Mouse (Mus musculus) MEL-GATA-1-ER (cell line): Measurements from ENCODE around the gene Fmo6.

Experiments
- DNase-seq: peaks from one replicate; pipeline ENCODE4 v3.0.0-alpha.2; 2012; ENCODE audit warnings: low read depth; ENCODE audit errors: extremely low read depth

The Fmo6 gene

GRCm38 (mm10) chr1:162914932-162915556 is 22.3 kb downstream of the Fmo6 start:
- DNase-seq, result no peak

DNA sequence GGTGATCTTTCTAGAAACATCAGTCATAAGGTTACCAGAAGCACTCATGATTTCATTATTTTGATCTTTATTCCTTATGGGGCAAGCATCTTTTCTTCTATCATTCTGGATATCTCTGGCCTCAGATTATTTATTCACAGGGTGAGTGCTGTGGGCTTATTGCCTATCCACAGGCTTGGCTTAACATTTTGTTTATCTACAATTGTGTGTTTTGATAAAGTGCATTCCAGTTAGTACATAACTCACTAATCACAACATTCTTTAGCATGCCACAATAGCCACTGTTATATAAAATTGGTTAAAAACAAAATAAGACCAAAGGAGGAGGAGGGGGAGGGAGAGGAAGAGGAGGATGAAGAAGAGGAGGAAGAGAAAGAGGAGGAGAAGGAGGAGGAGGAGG is 25.2 kb downstream of the Fmo6 start:
- no peak for DNase-seq

GRCm38 (mm10) chr1:162901879-162902278 is 35.4 kb downstream of the Fmo6 start:
- DNase-seq, result no peak

DNA sequence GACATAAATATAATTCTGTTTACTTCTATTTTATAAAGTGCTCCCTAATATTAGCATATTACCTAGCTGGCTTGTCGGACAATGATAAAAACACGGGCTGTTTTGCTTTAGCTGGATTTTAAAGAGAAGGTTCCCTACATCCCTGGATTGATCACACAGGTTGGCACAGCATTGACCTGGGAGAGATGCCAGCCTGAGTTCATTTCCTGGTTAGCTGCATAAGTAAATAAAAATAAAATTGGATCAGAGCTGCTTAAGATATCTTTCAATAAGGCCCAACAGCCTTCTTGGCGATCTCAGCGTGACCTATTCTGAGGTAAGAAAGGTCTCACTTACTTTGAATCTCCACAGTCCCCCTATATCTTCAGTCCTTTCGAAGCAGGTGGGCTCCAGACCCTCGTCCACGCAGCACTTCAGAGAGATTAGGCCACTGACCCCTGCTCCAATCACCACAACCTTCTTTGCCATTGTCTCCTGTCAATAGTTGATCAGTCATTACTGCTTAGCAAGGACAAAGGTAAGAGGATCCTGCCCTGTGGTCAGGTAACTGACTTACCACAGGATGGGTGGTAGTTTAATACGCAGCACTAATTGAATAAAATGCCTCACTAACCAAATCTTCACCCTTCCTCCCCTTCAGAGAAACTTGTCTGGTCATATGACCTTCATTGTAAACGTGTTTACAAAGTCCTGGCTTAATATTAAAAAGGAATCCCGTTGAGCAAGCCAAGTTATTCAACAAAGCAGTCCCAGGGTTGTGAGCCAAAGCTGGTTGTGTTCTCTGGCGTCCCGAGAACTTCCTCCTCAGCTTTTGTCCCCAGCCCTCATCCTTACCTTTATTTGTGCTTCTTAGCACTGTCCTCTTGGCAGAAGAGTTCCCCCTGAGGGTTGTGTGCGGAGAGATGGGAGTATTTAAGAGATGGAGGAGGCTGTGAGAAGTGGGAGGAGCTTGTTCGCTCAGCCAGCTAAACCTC is 39.2 kb downstream of the Fmo6 start, which contains the start of gene Fmo2:
Gene Fmo2 (minus strand): TSS at position 889 of the 974 bp plus-strand sequence.
- DNase-seq, result no peak

- DNase-seq, result peak; percentile 25
Observed at GRCm38 (mm10) chr1:162895900-162896299, 41.4 kb downstream of the Fmo6 start.

- no peak for DNase-seq
Observed at GRCm38 (mm10) chr1:162893014-162893413, 44.3 kb downstream of the Fmo6 start.

DNA sequence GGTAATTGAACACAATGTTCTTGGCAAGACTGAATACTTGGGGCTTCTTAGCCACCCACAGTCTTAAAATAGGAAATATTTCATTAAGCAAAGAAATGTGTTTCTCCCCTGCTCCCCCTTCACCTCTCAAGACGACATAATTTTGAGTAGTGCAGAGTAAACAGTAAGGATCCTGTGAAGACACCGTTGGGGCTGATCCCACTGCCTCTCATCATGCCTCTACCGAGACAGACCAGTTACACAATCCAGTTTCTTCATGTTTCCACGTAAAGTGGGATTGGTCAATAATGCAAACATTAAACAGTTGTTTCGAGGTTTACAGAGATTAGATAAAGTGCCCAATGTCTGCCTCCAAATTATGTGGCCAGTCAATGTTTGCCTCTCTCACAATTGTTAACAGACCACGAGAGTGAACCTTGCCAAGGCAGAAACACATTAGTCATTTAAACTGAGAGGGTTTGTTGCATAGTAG is 45.3 kb downstream of the Fmo6 start:
- no peak for DNase-seq

DNA sequence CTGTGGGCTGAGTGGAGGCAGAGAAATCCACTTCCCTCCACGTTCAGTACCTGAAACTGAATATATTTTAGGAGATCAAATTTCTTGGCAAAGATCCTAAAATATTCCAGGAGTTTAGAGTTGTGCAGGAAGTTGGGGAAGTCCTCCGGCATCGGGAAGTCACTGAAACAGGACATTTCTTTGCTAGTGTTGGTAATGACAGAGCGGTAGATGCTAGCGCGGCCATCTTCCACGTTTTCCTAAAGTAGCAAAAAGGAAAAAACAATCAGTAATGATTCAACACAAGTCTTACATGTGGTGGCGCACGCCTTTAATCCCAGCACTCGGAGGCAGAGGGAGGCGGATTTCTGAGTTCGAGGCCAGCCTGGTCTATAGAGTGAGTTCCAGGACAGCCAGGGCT is 48.7 kb downstream of the Fmo6 start:
- DNase-seq, result no peak

DNA sequence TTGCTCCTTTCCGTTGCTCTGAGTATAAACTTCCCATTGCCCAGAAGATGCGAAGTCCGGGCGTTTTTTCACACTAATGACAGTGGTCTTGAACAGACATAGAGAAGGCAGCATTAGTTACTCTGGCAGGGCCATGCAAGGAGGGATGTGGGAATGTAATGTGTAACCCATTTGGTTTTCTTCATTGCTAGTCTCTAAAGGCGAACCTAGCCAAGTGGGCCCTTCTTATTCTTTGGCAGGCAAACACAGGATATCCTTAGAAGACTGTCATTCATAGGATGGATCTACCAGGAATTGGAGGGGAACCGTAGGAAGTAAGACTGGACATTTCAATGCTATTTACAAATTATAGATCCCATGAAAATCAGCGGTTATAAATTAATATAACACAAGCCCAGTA is 49.7 kb downstream of the Fmo6 start:
- DNase-seq, result no peak

DNA sequence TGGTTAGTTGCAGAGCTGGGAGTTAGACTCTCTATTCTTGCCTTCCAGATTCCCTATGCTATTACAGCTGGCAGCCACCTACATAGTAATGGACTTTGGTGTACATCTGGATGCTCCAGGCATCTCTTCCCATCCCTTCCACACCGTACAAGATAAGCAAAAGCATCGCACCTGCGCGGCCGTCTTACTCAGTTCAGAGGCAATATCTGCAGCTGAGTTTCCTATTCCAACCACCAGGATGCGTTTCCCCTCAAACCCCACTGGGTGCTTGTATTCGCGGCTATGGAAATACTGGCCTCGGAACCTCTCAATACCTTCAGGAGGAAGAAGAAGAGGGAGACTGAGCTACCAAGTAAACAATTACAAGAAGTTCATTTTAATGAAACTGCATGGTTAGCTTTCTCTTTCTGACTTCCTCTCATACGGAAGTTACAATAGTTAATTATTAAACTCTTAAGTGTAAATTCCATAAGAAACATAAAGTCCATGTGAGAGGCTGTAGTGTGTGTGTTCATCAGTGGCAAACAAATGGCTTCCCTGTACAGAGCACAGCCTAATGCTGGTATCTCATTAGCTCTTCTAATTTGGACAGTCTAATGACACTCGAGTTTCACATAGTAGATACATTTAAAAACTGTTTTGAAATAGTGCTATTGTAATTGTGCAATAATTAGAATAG is 51.0 kb downstream of the Fmo6 start:
- DNase-seq, result no peak

DNA sequence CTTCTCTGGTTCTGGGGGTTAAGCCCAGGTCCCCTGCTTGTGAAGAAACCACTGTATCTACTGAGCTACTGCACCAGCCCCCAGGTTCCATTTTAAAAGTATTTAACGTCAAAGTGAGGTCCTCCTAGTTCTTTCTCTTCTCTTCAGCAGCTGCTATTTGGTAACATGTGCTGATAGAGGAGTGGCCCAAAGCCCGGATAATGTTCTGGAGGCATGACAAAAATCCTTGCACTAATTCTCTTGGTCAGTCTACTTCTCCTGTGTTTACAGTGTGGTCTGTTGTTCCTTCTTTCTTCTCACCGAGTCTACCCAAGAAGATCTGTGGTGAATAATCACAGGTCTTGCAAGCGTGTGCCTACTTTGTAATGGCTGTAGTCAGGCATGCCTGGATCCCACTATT is 54.6 kb downstream of the Fmo6 start:
- no peak for DNase-seq

DNA sequence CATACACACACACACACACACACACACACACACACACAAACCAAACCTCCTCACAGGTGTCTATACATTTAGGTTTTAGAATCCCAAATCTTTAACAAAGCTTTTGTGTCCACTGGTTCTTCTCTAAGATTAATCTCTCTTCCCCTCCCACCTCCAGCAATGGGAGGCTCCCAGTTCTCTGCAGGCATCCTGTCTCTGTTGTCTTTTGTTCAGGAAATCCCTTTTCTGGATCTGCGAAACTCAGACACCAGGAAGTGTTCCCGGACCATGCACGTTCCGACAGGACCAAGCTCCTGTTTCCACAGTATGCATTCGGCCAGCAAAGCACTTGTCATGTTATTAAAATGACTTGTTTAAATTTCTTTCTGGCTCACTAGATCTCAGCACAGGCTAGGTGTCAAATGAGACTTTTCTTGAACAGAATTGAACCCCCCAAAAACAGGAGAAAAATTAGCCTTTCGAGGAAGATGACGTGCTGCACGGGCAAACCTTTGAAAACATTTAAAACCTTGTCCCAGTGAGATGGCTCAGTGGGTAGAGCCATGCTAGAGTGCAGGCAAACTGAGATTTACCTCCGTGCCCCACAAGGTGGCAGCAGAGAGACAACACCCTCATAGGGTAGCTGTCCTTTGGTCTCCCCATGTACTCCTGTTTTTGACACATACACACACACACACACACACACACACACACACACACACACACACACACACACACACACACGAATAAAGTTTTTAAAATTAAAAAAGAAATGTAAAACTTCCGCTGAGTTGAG is 57.5 kb downstream of the Fmo6 start:
- DNase-seq, result peak; percentile 18

DNA sequence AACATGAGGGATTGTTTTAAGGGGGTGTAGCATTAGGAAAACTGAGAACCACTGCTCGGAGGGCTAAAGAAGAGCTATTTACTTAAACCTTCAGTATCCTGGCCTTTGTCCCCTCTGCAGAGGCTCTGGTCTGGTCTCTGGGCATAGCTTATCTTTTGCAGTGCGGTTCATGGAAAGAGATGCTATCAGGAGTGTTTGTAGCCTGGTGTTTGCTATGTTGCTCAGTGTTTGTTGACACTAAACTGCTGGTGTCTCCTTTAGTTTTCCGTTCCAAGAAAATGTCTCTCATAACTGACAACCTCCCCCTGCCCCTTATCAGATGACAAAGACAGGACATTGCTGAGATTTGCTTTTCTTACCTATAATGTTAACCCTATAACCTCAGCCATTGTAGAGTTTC is 62.2 kb downstream of the Fmo6 start:
- no peak for DNase-seq

- no peak for DNase-seq
Observed at GRCm38 (mm10) chr1:162871701-162872311, 65.5 kb downstream of the Fmo6 start.

DNA sequence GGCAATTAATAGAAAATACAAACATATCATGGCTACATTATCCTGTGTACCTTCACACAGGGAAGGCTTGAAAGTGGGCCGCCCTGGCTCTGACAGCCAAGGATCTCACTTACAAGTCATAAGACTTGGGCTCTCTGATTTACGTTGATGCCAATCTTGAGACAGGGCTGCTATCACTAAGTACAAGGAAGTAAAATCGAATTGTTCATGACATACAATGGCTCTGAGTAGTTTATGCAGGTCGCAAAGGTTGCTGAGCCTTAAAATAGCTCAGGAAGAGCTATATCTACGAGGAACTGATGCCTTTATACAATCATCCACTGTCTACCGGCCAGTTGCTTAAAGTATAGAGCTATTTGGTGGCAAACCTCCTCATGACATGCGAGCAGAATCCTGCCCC is 66.3 kb downstream of the Fmo6 start:
- DNase-seq, result no peak

DNA sequence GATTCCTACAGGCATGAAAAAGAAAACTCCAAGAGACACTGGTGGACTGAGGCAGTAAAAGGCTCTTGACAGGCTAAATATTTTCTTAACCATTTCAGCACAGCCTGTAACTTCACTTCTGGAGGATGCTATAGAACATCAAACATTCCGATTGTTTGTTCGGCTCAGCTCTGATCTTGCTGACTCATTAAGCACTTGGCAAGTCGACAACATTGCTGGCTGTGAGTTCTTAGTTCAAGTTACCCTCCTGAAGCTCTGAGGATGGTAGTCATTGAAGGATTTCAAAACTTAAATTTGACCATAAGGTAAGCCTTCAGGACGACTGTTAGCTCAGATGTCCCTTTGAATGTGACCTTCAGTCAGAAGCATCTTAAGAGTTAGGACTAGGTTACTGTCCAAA is 69.9 kb downstream of the Fmo6 start:
- DNase-seq, result no peak
